Mouse (Mus musculus) spleen, postnatal 4 days (tissue): ENCODE results near the gene Dis3l.
"Not testable (repeated sequence)": the region's sequence is repeated elsewhere in the genome, so short reads cannot be mapped to it uniquely, and the experiment has no call there.

Source experiments
- DNase-seq, 2 experiments: peaks; one replicate each; pipeline ENCODE4 v3.0.0; 2022; ENCODE audit warnings: low spot score in 2 of 2

Dis3l gene

DNA sequence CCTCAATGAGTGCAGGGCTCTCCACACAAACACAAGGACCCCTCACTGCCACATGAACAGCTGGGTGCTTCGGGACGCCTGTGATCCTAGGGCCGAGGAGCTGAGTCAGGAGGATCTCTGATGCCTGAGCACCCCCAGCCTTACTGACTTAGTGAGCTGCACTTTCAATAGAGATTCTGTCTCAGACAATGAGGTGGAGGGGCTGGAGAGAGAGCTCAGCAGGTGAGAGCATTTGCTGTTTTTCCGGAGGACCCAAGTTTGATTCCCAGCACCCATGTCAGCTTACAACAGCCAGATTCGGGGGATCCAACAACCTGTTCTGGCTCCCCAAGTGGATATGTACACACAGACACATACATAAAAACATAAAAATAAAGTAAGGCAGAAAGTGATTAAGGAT lies 24.1 kb downstream of the Dis3l start:
- no peak for DNase-seq

- no peak for DNase-seq
These were observed 26.4 kb downstream of the Dis3l start for GRCm38 (mm10) chr9:64314696-64315095.

DNA sequence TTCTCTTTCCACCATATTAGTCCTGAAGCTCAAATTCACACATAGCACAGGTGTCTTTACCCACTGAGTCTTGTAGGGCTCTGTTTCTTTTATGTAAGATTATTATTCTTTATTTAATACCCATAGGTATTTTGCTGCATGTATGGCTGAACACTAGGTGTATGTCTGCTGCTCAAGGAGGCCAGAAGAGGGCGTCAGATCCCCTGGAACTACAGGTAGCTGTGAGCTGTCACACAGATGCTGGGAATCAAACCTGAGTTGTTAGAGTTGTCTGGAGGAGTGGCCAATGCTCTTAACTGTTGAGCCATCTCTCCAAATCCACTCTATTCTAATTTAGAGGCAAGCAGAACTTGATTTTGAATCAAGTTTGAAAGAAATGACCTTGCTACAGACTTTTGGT lies 29.0 kb downstream of the Dis3l start:
- no peak for DNase-seq

GRCm38 (mm10) chr9:64310996-64311785 lies 29.9 kb downstream of the Dis3l start:
- no peak for DNase-seq

DNA sequence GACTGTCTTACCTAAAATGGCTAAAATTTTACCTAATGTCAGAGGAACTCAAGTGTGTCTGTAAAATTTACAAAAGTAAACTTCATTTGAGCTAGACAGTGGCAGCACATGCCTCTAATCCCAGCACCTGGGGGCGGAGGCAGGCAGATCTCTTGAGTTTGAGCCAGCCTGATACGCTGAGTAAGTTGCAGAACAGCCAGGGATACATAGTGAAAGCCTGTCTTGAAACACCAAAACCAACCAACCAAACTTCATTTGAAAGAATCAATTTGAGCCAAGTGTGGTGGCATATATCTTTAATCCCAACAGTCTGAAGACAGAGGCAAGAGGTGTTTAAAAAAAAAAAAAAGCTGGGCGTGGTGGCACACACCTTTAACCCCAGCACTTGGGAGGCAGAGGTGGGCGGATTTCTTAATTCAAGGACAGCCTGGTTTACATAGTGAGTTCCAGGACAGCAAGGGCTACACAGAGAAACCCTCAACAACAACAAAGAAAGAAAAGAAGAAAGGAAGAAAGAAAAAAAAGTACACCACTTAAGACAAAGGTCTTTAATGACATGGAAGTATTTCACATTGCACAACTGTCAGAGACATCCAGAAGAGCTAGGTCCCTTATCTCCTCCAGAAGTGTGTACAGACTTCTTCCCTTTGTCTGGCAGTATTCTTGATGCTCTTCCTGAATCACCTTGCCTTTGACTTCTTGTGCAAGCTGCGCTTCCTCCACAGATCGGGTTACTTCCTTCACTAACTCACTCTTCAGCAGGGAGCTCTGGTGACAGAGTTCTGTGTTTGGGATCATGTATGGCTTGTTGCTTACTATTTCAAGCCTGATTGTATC lies 34.4 kb downstream of the Dis3l start:
- no peak for DNase-seq

GRCm38 (mm10) chr9:64303086-64303485 lies 38.0 kb downstream of the Dis3l start:
- not testable (repeated sequence) for DNase-seq

GRCm38 (mm10) chr9:64282404-64282987 lies 58.6 kb downstream of the Dis3l start:
- DNase-seq: no peak

GRCm38 (mm10) chr9:64281781-64282178 lies 59.3 kb downstream of the Dis3l start:
- no peak for DNase-seq

DNA sequence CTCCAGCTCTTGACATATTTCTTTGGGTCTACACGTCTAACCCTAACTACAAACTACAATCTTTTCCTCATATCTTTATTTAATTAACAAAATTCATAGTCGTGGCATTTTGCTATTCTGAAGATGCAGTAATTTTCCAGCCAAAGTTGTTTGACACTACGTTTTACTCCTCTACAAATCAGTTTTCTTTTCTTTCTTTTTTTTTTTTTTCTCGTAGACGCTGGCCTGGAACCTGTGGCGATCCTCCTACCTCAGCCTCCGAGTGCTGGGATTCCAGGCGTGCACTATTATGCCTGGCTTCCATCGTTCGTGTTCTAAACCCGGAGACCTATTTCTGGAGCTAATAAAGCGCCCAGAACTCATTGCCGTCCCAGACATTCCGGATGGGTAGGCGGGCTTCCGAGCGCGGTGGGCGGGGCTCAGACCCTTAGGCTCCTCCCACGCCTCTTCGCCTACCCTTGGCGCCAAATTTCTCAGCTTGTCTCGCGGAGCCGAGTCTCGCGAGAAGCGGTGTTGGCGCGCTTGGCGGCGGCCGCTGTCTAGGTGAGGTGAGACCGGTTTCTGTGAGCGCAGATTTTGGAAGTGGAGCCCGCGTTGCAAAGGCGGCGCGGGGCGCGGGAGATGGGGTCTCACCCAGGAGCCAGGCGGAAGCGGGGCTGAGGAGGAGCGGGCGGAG lies 59.8 kb downstream of the Dis3l start, which contains the start of gene Tipin:
Gene Tipin, plus strand, starts transcription at position 477 of the 676 bp plus-strand sequence.
- DNase-seq: peak; percentile 96 to 98

- DNase-seq: no peak
These were observed 62.3 kb downstream of the Dis3l start for GRCm38 (mm10) chr9:64278665-64279310.

DNA sequence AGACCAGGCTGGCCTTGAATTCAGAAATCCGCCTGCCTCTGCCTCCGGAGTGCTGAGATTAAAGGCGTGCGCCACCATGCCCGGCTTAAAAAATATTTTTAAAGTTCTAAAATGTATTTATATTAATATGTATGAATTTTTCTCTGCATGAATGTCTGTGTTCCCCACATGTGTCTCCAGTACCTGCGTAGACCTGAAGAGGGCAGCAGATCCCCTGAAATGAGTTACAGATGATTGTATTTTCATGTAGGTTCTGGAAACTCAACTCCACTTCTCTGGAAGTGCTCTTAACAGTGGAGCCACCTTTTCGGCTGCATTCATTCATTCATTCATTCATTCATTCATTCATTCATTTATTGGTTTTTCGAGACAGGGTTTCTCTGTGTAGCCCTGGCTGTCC lies 63.4 kb downstream of the Dis3l start:
- DNase-seq: peak; percentile 75 to 89

DNA sequence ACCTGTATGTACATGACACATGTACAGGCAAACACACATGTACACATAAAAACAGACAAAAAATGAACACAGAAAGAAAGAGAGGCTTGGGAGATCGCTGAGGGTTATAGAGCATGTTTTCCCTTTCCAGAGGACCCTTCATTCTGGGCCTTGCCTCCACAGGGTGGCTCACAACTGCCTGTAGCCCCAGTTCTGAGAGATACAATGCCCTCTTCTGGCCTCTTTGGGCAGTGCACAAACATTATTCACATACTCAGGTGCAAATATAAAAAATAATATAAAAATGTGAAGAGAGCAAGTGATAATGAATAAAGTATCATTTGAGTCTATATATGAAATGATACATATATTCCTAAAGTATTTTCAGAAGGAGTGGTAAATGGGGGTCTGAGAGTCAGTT lies 66.2 kb downstream of the Dis3l start:
- no peak for DNase-seq

DNA sequence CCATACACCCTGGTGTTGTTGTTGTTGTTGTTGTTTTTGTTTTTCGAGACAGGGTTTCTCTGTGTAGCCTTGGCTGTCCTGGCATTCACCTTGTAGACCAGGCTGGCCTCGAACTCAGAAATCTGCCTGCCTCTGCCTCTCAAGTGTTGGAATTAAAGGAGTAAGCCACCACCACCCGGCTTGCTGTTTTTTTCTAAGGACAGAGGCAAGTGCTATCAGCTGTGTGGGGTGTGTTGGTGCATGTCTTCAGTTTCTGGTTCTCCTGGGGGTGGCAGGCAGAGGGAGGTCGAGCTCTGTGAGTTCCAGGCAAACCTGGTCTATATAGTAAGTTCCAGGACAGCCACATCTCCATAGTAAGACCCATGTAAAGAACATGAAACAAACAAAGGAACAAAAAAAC lies 66.8 kb downstream of the Dis3l start:
- DNase-seq: no peak

DNA sequence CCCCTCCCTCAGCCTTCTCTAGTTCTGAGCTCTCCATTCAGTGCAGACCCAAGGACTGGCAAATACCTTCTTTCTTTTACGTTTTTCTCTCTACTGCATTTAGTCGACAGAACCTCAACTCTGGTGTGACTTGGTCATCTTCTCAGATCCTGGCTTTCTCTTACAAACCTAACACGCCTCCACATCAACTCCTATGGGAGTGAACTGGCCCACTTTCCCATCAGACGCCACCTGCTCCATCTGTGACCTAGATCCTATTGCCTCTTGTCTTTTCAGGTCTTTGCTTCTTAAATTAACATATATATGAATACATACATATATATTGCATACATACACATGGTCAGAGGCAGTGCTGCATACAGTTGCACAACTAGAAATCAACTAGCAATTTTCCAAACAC lies 67.3 kb downstream of the Dis3l start:
- no peak for DNase-seq

DNA sequence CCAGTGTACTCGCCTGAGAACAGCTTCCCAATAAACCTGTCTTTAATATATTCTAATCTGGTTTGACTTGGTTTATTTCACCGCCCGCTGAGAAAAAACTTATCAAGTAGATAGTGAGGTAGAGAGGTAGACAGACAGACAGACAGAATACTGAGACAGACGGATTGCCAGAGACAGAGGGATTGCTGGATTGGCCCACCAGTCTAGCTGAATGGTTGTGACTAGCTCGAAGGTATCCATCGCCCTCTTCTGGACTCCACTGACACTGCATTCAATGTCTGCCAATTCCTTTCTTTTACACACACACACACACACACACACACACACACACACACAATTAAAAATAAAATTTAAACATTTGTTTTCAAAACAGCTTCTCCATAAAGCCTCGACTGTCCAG lies 68.5 kb downstream of the Dis3l start:
- DNase-seq: peak in 1 of 2 experiments; percentile 43

GRCm38 (mm10) chr9:64271249-64271648 lies 69.8 kb downstream of the Dis3l start:
- no peak for DNase-seq

DNA sequence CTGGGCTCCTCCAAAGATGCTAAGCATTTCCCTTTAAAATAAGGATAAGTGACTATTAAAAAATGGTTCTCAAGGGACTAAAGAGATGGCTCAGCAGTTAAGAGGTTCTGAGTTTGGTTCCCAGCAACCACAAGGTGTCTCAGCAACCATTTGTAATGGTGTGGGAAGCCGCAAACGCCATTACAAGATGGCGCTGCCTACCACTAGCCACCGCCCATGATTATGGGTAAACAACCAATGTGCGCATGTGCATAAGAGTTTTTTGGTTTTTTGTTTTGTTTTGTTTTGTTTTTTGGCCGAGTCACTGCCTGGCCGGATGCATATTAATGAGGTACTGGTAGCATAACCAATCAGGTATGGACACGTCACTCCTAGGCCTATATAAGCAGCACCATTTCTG lies 72.3 kb downstream of the Dis3l start:
- DNase-seq: not testable (repeated sequence)

GRCm38 (mm10) chr9:64268196-64268595 lies 72.9 kb downstream of the Dis3l start:
- no peak for DNase-seq

- no peak for DNase-seq
These were observed 73.9 kb downstream of the Dis3l start for GRCm38 (mm10) chr9:64267231-64267630.

GRCm38 (mm10) chr9:64264813-64265212 lies 76.3 kb downstream of the Dis3l start:
- DNase-seq: no peak

GRCm38 (mm10) chr9:64261023-64261422 lies 80.1 kb downstream of the Dis3l start:
- no peak for DNase-seq
